Mouse (Mus musculus): Measurements from ENCODE around the gene Gm7075. TPM values are rescaled to one million over a fixed set of nuclear protein-coding genes. Genes with fewer than 3 reads are reported as not detected.

The Gm7075 gene
- polyA plus RNA-seq (2012; rRNA removed; ENCODE audit: low replicate concordance): not detected in 2 replicates

DNA sequence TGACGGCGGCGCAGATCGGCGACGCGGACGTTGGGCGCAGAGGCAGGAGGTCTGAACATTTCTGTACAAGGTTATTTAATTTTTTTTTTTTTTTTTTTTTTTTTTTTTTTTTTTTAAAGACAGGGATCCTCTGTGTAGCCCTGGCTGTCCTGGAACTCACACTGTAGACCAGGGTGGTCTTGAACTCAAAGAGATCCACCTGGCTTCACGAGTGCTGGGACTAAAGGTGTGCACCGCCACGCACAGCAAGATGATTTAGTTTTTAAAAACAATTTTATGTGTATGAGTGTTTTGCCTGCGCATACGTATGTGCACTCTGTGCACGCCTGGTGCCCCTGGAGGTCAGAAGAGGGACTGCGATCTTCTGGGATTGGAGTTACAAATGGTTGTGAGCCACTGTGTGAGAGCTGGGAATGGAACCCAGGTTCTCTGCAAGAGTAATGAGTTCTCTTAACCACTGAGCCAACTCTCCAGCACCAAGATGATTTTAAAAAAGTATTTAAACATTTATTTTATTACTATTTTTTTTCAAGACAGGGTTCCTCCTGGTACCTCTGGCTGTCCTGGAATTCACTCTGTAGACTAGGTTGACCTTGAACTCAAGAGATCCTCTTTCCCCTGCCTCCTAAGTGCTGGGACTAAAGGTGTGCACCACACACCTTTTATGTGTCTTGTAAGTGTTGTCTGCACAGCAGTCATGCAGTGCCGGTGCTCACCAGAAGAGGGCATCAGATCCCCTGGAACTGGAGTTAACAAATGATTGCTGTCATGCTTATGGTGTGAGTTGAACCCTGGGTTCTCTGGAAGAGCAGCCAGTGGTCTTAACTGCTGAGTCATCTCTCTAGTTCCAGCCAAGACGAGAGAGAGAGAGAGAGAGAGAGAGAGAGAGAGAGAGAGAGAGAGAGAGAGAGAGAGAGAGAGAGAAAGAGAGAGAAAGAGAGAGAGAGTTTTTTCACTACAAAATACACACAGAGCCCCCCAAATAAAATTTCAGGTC, at the start of gene Gm7075:
Gene Gm7075, minus strand, starts transcription at position 51 of the 997 bp plus-strand sequence.

DNA sequence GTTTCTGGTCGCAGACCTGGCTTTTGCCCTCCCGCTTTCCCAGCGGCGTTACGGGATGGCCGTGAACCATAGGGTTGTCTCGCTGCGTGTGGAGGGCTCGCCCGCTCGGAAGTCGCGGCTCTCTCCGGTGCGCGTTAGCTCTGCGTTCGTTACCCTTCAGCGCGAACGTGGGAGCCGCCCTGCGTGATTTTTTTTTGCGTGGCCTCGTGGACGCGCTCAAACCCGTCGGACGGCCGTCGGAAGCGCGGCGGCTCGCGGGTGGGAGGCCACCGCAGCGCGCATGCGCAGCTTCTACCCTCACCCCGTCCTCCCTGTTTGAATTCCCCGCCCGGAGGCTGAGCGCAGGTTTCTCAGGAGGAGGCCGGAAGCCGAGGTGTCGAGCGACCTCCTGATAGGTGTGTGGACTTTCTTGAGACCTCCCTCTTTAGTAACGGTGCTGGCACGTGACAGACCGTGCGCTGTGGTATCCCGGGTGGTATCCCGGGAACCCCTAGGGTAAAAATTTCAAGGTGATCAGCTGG, 8.3 kb upstream of the Gm7075 start, which contains the start of gene Ctnna3:
Gene Ctnna3, plus strand, starts transcription at position 314 of the 521 bp plus-strand sequence.

DNA sequence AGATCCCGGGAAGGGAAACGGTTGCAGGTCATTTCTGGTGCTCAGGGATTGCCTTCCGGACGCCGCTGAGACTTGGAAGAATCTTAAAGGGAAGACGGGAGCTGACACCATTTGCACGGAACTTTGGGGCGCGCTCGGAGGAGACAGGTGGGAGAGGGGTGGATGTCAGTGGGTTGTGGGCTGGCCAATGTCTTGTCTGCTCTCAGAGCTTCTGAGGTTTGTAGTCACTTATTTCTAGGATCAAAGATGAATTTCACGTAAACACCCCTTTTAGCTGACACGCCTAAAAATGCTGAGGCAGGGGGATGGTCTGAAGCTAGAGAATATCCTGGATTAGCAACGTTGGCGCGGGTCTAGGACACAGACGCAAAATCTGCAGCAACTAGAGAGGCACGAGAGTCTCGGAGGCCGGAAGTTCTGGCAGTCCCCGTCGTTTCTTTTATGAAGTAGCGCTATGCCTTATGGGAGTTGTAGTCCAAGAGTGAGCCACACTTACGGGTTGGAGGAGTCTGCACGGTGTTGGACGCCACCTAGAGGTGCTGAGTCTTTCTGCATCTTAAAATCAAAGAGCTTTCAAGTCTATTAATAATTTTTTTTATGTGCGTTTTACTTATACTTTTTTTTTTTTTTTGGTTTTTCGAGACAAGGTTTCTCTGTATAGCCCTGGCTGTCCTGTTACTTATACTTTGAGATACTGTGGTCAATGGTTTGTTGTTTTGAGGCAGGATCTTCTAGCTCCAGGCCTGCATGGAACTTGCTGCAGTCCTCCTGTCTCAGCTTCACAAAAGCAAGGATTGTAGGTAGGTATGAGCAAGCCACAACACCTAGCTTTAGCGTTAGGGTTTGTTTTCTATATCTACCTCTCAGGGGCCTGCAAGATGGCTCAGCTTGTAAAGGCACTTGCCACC, 39.0 kb downstream of the Gm7075 start, which contains the start of gene Dnajc12:
Gene Dnajc12, plus strand, starts transcription at position 72 of the 908 bp plus-strand sequence.

DNA sequence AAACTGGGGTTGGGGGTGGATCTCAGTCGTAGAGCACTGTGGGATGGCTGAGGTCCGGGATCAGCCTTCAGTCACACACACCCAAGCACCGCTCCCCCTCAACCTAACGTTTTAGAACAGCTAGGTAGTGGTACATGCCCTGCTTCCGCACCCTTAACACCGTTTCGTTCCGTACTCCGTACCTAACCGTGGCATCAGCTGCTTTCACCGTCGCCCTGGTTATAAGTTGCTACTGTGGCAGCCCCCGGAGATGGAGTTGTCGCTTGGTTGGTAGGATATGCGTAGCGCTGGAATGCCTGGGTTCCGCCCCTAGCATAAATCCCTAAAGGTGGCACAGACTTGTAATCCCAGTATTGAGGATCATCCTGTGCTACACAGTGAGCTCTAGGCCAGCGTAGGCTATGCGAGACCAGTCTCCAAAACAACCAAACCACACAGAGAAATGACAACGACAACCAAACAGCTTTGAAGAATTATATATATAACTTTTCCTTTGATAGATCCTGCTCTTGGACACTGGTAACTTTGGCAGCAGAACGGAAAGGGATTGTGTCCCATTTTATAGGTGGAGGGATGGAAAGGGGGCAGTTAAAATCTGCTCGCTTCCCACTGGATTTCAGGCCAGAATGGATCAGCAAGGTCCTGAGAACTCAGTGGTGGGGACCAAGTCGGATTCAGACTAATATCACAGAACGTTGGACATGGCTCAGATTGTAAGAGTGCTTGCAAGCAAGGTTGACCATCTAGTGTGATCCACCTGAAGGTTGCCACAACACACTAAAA, 39.9 kb downstream of the Gm7075 start, which contains the start of gene Sirt1:
Gene Sirt1, minus strand, starts transcription at position 207 of the 783 bp plus-strand sequence.

Other genes starting within 250 kb of the Gm7075 start
- gene Mypn, start 217.8 kb downstream of the Gm7075 start, polyA plus RNA-seq (2012; rRNA removed; ENCODE audit: low replicate concordance): 0.08 and 0.13 TPM in 2 replicates
- 2.5 and 3.0 TPM in 2 replicates for gene Herc4, start 178.0 kb downstream of the Gm7075 start, polyA plus RNA-seq (2012; rRNA removed; ENCODE audit: low replicate concordance)
- gene Sirt1, start 40.1 kb downstream of the Gm7075 start, polyA plus RNA-seq (2012; rRNA removed; ENCODE audit: low replicate concordance): 0.25 and 1.5 TPM in 2 replicates
- 0.14 and 0.30 TPM in 2 replicates for gene Dnajc12, start 39.3 kb downstream of the Gm7075 start, polyA plus RNA-seq (2012; rRNA removed; ENCODE audit: low replicate concordance)
- gene Ctnna3, start 8.3 kb upstream of the Gm7075 start, polyA plus RNA-seq (2012; rRNA removed; ENCODE audit: low replicate concordance): 0.04 TPM in 1 of 2 replicates, not detected in the other